Comparison of ENCODE assay signal across 8 mouse cellular contexts in the genomic region with DNA sequence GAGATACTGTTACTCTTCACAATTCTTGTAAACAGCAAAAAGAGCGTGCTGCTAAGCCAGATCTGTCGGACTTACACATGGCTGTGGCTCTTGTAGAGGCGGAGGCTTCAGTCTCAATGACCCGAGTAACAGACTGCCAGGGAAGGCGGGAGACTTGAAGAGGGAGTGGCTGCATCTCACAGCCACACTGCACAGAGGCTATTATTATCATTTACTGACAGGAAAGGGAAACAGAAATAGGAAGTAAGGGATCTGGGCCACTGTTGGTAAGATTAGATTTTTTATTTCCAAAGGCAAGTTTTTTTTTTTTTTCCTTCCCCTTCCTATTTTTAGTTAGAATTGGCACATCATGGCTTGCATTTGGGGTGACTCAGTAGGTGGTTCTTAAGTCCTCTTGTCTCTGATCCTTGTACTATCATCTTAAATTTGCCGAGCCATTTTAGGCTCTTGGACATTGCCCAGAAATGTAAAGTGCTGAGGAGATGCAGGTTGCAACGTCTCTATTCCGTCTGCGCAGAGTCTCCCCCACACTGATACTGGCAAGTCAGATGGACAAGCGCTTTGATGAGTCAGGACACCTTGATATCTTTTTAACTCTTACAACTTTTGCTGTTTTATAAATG. TPM values are rescaled to one million over a fixed set of nuclear protein-coding genes. Genes with fewer than 3 reads are reported as not detected.
DNase-seq lines count a peak whose midpoint lies in the region; ATAC-seq lines count a peak whose summit lies in the region.

No protein-coding gene starts in this region.

- ATAC-seq in embryonic facial prominence, embryonic 11.5 days (replicated peaks; ENCODE audit: insufficient number of reproducible peaks, low FRiP score, low TSS enrichment, low read depth): no peak
- ATAC-seq in liver, embryonic 11.5 days (replicated peaks; ENCODE audit: low FRiP score): peak; percentile 79
- ATAC-seq in intestine, embryonic 15.5 days: no peak

- H3K4me2 ChIP-seq in embryonic facial prominence, embryonic 11.5 days (ENCODE audit: low read depth, low read length): no peak overlapping the region
- peak overlapping the region; percentile 47 for H3K4me2 ChIP-seq in liver, embryonic 11.5 days
- no peak overlapping the region for H3K4me2 ChIP-seq in intestine, embryonic 15.5 days (replicated peaks)

- no peak overlapping the region for H3K27ac ChIP-seq in embryonic facial prominence, embryonic 11.5 days (replicated peaks; ENCODE audit: low read depth, low read length)
- H3K27ac ChIP-seq in embryonic facial prominence, embryonic 10.5 days (replicated peaks): no peak overlapping the region
- no peak overlapping the region for H3K27ac ChIP-seq in liver, embryonic 11.5 days (ENCODE audit: low read depth, low read length)
- H3K27ac ChIP-seq in intestine, embryonic 15.5 days: no peak overlapping the region

- 66% methylated on average over 10 of the region's 10 CpGs for WGBS in embryonic facial prominence, embryonic 11.5 days
- 71% methylated on average over 10 of the region's 10 CpGs for whole genome bisulfite sequencing in embryonic facial prominence, embryonic 10.5 days
- 45% methylated on average over 10 of the region's 10 CpGs for WGBS in liver, embryonic 11.5 days
- 48% methylated on average over 10 of the region's 10 CpGs for WGBS in intestine, embryonic 15.5 days

- H3K4me1 ChIP-seq in embryonic facial prominence, embryonic 11.5 days (ENCODE audit: control insufficient read depth, insufficient read depth, low read length): no peaks in the 10 kb centered on the region
- no peaks in the 10 kb centered on the region for H3K4me1 ChIP-seq in embryonic facial prominence, embryonic 10.5 days
- no peaks in the 10 kb centered on the region for H3K4me1 ChIP-seq in liver, embryonic 11.5 days (replicated peaks; ENCODE audit: control insufficient read depth, insufficient read depth, low read length)
- no peaks in the 10 kb centered on the region for H3K4me1 ChIP-seq in intestine, embryonic 15.5 days (replicated peaks)

- H3K9me3 ChIP-seq in embryonic facial prominence, embryonic 11.5 days (replicated peaks; ENCODE audit: control insufficient read depth, low read length): no peaks in the 10 kb centered on the region
- H3K9me3 ChIP-seq in embryonic facial prominence, embryonic 10.5 days: no peaks in the 10 kb centered on the region
- H3K9me3 ChIP-seq in liver, embryonic 11.5 days (ENCODE audit: control insufficient read depth, low read length): no peaks in the 10 kb centered on the region
- H3K9me3 ChIP-seq in intestine, embryonic 15.5 days: no peaks in the 10 kb centered on the region

- DNase-seq in embryonic facial prominence, embryonic 11.5 days (ENCODE audit: low spot score): peak; percentile 25
- no peak for DNase-seq in embryonic facial prominence, embryonic 10.5 days (ENCODE audit: low spot score)
- peak; percentile 36 for DNase-seq in right cerebral cortex, adult 18-20 months
- no peak for DNase-seq in right cerebral cortex, postnatal 14 days
- DNase-seq in liver, embryonic 11.5 days (ENCODE audit: low spot score): no peak
- peak; percentile 62 for DNase-seq in telencephalon, adult 2 months (ENCODE audit: low read depth, low spot score)
- DNase-seq in cerebellum, adult 8-10 months: no peak

- H3K27me3 ChIP-seq in embryonic facial prominence, embryonic 11.5 days (ENCODE audit: control insufficient read depth, insufficient read depth, low read length): no peaks in the 10 kb centered on the region
- no peaks in the 10 kb centered on the region for H3K27me3 ChIP-seq in embryonic facial prominence, embryonic 10.5 days (replicated peaks; ENCODE audit: low read depth, poor library complexity, severe bottlenecking)
- no peaks in the 10 kb centered on the region for H3K27me3 ChIP-seq in liver, embryonic 11.5 days (replicated peaks; ENCODE audit: control insufficient read depth, insufficient read depth, low read length)
- H3K27me3 ChIP-seq in intestine, embryonic 15.5 days (replicated peaks): no peaks in the 10 kb centered on the region

- no peak overlapping the region for H3K9ac ChIP-seq in embryonic facial prominence, embryonic 11.5 days (replicated peaks; ENCODE audit: low read length)
- no peak overlapping the region for H3K9ac ChIP-seq in liver, embryonic 11.5 days (ENCODE audit: low read depth, low read length)
- no peak overlapping the region for H3K9ac ChIP-seq in intestine, embryonic 15.5 days

- H3K4me3 ChIP-seq in embryonic facial prominence, embryonic 11.5 days (ENCODE audit: low read depth, low read length): no peak overlapping the region
- H3K4me3 ChIP-seq in embryonic facial prominence, embryonic 10.5 days: no peak overlapping the region
- no peak overlapping the region for H3K4me3 ChIP-seq in liver, embryonic 11.5 days (ENCODE audit: low read depth, low read length)
- no peak overlapping the region for H3K4me3 ChIP-seq in intestine, embryonic 15.5 days (replicated peaks)

- H3K36me3 ChIP-seq in embryonic facial prominence, embryonic 11.5 days (replicated peaks; ENCODE audit: control insufficient read depth, insufficient read depth, low read depth, low read length): no peaks in the 10 kb centered on the region
- H3K36me3 ChIP-seq in embryonic facial prominence, embryonic 10.5 days (replicated peaks): no peaks in the 10 kb centered on the region
- H3K36me3 ChIP-seq in liver, embryonic 11.5 days (ENCODE audit: control insufficient read depth, insufficient read depth, low read length): no peaks in the 10 kb centered on the region
- no peaks in the 10 kb centered on the region for H3K36me3 ChIP-seq in intestine, embryonic 15.5 days

RNA-seq across cellular contexts. Expression of gene Pogk, which starts 20.3 kb away (rescaled TPM):
- polyA plus RNA-seq in embryonic facial prominence, embryonic 11.5 days (2014; fragmentation: Nextera tagmentation; extraction: Ambion mirVana): 28.1 and 30.1 TPM in 2 replicates
- polyA plus RNA-seq in embryonic facial prominence, embryonic 10.5 days (2016; fragmentation: Nextera tagmentation; extraction: Ambion mirVana): 27.5 and 28.2 TPM in 2 replicates
- polyA plus RNA-seq in liver, embryonic 11.5 days (2014; fragmentation: Nextera tagmentation; extraction: Ambion mirVana): 8.0 and 8.8 TPM in 2 replicates
- polyA plus RNA-seq in intestine, embryonic 15.5 days (2015; fragmentation: Nextera tagmentation; extraction: Ambion mirVana): 9.0 and 10.4 TPM in 2 replicates

RNA-seq across cellular contexts. Expression of gene Tada1, which starts 51.0 kb away (rescaled TPM):
- 76.4 and 81.0 TPM in 2 replicates for polyA plus RNA-seq in embryonic facial prominence, embryonic 11.5 days (2014; fragmentation: Nextera tagmentation; extraction: Ambion mirVana)
- polyA plus RNA-seq in embryonic facial prominence, embryonic 10.5 days (2016; fragmentation: Nextera tagmentation; extraction: Ambion mirVana): 62.9 and 64.6 TPM in 2 replicates
- polyA plus RNA-seq in liver, embryonic 11.5 days (2014; fragmentation: Nextera tagmentation; extraction: Ambion mirVana): 42.9 and 48.1 TPM in 2 replicates
- 41.5 and 41.7 TPM in 2 replicates for polyA plus RNA-seq in intestine, embryonic 15.5 days (2015; fragmentation: Nextera tagmentation; extraction: Ambion mirVana)

Comparison
In these comparisons a context has a peak if more than half of its experiments do, and no peak if none do; other contexts are left out.
1. DNase-seq: peak in embryonic facial prominence, embryonic 11.5 days (single experiment), right cerebral cortex, adult 18-20 months (single experiment) and telencephalon, adult 2 months (single experiment); none in embryonic facial prominence, embryonic 10.5 days (single experiment), right cerebral cortex, postnatal 14 days (single experiment), liver, embryonic 11.5 days (single experiment) and cerebellum, adult 8-10 months (single experiment).